Mouse (Mus musculus) B cell, adult 2 months (primary cell): ENCODE data around the gene Bag2.
"Not testable (repeated sequence)": the region's sequence is repeated elsewhere in the genome, so short reads cannot be mapped to it uniquely, and the experiment has no call there.

Source experiments
- DNase-seq, 2 experiments: peaks; one replicate each; pipeline ENCODE4 v3.0.0; 2022

Gene Bag2

DNA sequence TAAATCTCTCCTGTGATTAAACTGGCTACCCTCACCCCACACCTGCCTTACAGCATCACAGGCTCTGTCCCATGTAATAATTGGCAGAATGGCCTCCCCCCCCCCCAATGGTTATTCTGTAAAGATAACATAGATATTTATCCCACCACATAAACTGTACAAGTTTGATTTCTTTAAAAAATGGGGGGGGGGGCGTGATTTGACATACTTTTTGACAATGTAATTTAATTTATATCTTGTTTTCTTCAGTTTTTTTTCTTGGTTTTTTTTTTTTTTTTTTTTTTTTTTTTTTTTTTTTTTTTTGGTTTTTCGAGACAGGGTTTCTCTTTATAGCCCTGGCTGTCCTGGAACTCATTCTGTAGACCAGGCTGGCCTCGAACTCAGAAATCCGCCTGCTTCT, 7.9 kb downstream of the Bag2 start:
- DNase-seq, result not testable (repeated sequence)

DNA sequence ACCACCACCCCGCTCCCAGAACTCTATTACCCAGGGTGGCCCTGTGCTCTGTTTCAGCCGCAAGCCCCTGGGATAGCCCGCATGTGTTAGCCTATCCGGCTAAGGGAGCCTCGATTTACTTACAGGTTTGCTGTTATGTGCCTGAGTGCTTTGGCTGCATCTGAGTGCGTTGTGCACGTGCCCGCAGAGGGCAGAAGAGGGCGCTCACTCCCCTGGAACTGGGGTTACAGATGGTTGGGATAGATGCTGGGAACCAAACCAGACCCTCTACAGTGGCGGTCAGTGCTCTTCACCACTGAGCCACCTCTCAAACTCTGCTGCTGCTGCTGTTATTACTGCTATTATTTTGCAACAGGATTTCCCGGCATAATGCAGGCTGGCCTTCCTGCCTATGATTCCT, 8.5 kb downstream of the Bag2 start:
- no peak for DNase-seq

DNA sequence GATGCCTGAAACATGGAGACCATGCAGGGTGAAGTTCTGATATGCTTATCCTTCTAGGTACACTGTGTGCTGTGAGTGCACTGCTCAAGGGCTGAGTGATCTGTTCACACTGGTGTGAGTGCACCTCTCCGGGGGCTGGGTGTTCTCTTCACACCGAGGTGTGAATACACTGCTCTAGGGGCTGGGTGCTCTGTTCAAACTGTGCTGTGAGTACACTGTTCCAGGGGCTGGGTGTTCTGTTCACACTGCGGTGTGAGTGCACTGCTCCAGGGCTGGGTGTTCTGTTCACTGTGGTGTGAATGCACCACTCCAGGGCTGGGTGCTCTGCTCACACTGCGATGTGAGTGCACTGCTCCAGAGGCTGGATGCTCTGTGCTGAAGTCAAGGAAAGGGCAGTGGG, 11.7 kb downstream of the Bag2 start:
- no peak for DNase-seq

- not testable (repeated sequence) for DNase-seq
Observed at GRCm38 (mm10) chr1:33744815-33745214, 12.8 kb downstream of the Bag2 start.

- DNase-seq, result peak; percentile 33 to 48
Observed at GRCm38 (mm10) chr1:33742903-33743302, 14.7 kb downstream of the Bag2 start.

DNA sequence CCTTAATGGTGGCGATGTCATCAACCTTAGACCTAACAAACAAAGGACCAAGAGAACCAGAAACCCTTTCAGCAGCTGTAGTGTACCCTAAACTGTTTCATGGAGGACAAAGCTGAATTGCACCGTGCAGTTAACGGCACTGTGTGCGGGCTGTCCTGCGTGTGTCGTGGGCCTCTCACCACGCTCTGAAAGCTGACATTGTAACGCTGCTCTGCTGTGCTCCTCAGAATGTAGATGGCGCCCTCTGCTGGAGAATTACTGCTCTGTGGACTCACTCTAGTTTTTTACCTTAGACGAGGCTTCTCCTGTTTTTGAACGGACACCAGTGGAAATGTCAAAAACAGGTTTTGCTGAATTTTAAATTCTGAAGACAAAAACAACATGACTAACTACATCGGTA, 18.3 kb downstream of the Bag2 start:
- peak; percentile 81 to 83 for DNase-seq

GRCm38 (mm10) chr1:33738681-33739278, 18.8 kb downstream of the Bag2 start:
- no peak for DNase-seq

DNA sequence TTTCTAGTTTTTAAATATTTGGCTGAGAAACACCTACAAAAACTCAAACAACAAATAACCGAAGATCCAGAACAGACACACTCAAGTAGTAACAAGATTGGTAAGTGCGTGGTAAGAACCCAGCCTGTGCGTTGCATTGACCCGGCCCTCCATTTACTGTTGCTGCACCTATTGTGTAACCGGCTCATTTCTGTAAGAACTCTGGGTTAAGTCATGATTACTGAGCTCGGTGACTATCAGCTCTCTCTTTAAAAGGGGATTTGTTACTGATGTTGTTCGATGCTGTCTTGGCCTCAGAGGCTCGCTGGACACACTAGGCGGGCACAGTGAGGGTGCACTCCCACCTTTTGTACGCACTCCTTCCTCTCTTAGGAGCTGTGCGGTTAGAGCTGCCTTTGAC, 19.3 kb downstream of the Bag2 start:
- DNase-seq, result no peak

DNA sequence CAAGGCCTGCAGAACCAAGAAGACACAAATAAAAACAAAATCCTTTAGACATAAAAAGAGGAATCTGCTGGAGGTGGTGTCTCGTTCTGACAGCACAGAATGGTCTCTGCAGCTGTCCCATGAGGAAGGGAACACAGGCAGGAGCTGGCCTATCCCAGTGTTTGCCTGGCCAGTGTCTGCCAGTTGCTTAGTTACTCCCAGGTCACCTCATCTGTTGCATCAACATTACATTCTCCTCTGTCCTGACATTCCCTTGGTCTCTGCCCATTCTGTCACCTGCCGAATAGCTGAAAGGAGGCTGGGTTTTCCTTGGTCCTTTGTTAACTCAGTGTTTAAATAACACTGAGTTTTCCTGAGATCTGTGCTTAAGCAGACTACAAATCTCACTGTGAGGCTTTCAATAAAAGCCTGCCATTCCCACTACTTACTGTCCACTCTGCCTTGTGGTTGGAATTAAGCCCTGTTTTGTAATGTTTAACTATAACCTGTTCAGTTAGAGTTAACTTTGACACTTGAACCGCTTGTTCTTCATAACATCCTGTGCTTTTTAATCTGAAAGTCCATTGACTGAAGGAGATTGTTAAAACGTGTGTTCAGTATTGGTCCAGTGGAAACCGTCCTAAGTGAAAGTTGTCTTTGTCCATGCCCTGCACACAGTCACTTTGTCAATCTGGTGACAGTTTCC, 23.5 kb downstream of the Bag2 start:
- no peak for DNase-seq

DNA sequence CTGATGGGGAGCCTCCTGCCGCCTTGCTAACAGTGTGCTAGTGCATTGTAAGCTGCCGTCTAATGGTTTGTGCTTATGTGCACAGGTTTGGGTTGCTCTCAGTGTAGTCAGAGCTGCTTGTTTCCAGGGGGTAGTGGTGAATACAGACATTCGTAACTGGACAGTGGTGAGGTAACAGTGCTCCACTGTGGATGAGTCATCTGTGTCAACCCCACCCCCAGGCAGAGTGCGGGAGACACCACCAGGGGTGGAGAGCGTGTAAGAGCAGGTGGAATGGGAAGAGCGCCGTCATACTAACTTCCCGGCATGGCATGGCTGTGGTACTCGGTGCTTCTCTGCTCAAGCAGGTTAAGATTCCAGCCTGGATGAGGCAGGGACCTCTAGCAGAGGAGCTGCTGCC, 24.6 kb downstream of the Bag2 start:
- no peak for DNase-seq

- DNase-seq, result no peak
Observed at GRCm38 (mm10) chr1:33725086-33725485, 32.5 kb downstream of the Bag2 start.

DNA sequence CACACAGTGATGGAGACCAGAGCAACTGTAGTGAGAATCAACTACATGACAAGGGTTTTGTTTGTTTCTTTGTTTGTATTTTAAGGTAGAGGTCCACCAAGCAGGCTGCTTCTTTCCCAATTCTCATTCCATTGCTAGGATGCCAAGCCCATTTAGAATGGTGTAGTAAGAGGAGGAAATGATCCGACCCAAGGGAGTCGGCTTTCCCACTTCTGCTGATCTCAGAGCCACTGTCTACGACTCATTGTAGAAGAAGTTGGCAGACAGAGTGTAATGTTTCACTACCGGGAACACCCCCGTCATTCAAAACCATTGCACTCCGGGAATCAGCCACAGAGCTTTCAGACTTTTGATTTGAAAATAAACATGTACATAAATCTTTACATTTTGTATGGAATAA, 33.1 kb downstream of the Bag2 start:
- no peak for DNase-seq

DNA sequence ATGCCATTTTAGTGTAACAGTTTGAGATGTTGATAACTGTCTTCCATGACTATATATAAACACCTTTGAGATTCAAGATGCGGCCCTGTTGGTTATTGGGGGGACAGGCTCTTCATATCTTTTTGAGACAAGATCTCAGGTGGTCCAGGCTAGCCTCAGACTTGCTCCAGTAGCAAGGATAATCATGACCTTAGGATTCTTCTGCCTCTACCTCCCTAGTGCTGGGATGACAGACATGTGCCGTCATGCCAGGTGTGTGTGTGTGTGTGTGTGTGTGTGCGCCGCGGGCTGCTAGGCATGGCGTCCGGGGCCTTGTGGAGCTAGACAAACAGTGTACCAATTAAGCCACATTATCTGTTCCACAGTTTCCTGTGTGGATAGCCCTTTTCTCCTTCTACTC, 36.6 kb downstream of the Bag2 start:
- DNase-seq, result no peak

DNA sequence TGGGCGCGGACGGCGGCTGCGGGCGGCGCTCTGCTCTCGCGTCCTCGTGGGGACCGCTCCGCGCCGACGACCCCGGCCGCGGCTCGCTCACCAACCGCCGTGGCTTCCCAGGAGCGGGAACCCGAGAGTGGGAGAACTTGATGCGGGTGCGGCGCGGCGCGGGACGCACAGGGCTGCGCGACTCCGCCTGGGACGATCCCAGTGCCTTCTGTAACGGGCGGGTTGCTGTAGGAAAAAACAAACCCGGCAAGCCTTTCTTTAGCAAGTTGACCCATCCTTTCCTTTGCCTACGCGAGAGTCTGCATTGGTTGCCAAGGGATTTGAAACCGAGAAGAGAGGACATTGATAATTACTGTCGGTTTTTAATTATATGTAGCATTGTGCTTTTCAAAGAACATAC, 37.4 kb downstream of the Bag2 start:
- no peak for DNase-seq

DNA sequence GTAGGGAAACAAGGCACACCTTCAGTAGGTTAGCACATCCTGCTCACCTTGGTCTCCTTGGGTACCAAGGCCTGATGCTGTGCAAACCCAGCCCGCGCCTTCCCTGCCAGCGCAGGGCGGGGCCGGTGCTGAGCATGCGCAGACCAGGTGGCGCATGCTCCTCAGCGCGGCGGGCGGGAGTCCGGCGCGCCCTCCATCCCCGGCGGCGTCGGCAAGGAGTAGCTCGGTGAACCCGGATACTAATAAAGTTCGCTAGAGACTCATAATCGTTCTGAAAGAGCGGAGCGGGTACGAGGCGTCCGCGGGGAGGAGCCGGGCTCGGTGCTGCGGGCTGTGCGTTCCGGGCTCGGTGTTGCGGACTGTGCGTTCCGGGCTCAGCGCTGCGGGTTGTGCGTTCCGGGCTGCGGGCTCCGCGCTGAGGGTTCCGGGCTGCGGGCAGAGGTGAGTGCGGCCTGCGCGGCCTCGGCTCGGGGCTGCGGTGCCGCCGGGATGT, 37.8 kb downstream of the Bag2 start, which contains the start of gene Rab23:
Rab23 (plus strand) TSS at position 155 of the 493 bp plus-strand sequence.
- DNase-seq, result peak; percentile 74 to 80

DNA sequence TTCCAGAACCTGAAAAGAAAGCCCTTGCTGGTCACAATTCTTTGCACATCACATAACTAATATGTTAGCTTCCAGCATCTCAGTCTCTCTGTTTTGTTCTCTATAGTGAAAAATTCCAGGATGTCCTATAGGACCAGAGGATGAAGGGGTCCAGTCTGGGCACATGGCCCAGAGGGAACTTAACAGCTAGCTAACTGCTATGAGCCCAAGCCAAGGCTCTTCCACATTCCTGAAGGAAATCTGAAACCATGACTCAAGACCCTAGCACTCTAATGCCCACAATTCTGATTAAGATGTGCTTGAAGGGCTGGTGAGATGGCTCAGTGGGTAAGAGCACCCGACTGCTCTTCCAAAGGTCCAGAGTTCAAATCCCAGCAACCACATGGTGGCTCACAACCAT, 40.0 kb downstream of the Bag2 start:
- DNase-seq, result no peak

DNA sequence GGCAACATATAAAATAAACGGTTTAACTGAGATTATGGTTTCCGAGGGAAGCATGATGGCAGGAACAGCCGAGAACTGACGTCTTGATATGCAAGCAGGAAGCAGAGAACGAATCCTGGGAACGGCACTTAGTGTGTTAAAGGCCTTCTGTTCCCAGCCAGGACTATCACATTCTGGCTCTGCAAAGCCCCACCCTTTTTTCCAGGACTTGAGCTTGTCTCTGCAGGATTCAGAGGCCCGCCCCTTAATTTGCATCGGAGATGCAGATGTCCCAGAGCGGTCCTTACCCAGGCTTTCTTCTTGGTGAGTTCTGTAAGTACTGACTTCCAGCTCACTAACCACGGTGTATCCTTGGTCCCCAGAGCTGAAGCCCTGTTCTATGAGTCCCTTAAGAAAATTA, 42.8 kb downstream of the Bag2 start:
- DNase-seq, result no peak

- no peak for DNase-seq
Observed at GRCm38 (mm10) chr1:33712026-33712425, 45.6 kb downstream of the Bag2 start.

- no peak for DNase-seq
Observed at GRCm38 (mm10) chr1:33709615-33710014, 48.0 kb downstream of the Bag2 start.

- no peak for DNase-seq
Observed at GRCm38 (mm10) chr1:33701244-33701643, 56.4 kb downstream of the Bag2 start.

DNA sequence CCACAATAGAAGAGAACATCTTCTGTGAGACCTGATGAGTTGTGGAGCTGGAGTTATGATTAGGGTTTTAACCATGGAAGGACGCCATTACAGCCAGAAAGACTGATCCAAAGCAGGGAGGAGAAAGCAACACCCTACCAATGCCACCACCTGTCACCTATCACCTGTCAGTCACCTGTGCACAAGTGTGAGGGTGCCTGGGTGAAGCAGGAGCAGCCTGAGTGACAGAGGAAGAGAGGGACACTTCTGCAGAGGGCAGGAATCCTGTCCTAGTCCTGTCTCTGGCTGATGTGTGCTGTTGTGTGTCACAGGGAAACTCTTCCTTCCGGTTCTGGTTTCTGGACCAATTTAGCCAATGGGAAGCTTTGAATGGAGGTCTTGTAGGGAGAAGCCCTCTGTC, 61.6 kb downstream of the Bag2 start:
- DNase-seq, result no peak
